ENCODE assay signal across 22 mouse cellular contexts in the genomic region with DNA sequence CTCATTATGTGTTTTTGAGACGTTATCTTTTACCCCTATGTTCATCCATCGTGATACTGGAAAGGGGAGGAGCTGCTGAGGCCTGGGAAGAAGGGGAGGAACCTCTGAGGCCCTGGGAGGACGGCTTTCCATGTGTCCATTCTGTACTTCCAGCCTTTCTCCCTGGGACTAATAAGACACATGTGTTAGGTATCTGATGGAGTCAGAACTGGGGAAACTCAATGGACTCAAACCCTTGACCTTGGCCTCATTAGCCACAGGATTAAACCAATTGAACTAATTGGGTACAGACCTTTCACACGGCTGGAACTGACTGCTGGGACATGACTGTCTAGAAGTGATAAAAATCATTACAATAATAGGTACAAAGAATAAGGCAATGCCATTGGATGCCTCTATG. TPM values are rescaled to one million over a fixed set of nuclear protein-coding genes. Genes with fewer than 3 reads are reported as not detected.
"Had no signal": no experiment of that assay in that cellular context is flagged by ENCODE, and none has a peak within 500 bp of the region (broad histone marks: within the 10 kb centered on the region; RNA-seq: fewer than 3 reads in every experiment).

No protein-coding gene starts in this region.

- H3K27me3 ChIP-seq: liver, embryonic 12.5 days; liver, embryonic 15.5 days; stomach, embryonic 15.5 days had no signal

- DNase-seq: kidney, adult 8-10 months; kidney, postnatal 14 days; kidney, postnatal 4 days; liver; lung, adult 2 months; lung, postnatal 14 days; lung, postnatal 4 days; midbrain, embryonic 14.5 days; retina, postnatal 1 day; right cerebral cortex, postnatal 25 days; spleen, adult 18-20 months; thymus, postnatal 36 days had no signal

- H3K4me1 ChIP-seq: kidney, embryonic 15.5 days; liver, embryonic 15.5 days; neural tube, embryonic 12.5 days; stomach, embryonic 15.5 days had no signal

- H3K9me3 ChIP-seq: kidney, embryonic 15.5 days; limb, embryonic 13.5 days; liver, embryonic 12.5 days; liver, embryonic 15.5 days; neural tube, embryonic 12.5 days; stomach, embryonic 15.5 days had no signal

- H3K4me3 ChIP-seq: kidney, embryonic 15.5 days; limb, embryonic 13.5 days; liver, embryonic 12.5 days; liver, embryonic 15.5 days; neural tube, embryonic 12.5 days; stomach, embryonic 15.5 days had no signal

- H3K9ac ChIP-seq: kidney, embryonic 15.5 days; limb, embryonic 13.5 days; liver, embryonic 12.5 days; liver, embryonic 15.5 days; neural tube, embryonic 12.5 days; stomach, embryonic 15.5 days had no signal

- H3K27ac ChIP-seq: kidney, embryonic 15.5 days; limb, embryonic 13.5 days; liver, embryonic 12.5 days; liver, embryonic 15.5 days; neural tube, embryonic 12.5 days; stomach, embryonic 15.5 days had no signal

- ATAC-seq: liver, embryonic 12.5 days had no signal

- H3K4me2 ChIP-seq: kidney, embryonic 15.5 days; limb, embryonic 13.5 days; liver, embryonic 15.5 days; midbrain, embryonic 11.5 days; neural tube, embryonic 12.5 days; stomach, embryonic 15.5 days had no signal

- H3K36me3 ChIP-seq: kidney, embryonic 15.5 days; liver, embryonic 12.5 days; liver, embryonic 15.5 days; neural tube, embryonic 12.5 days; stomach, embryonic 15.5 days had no signal

RNA-seq across cellular contexts. Expression of a gene that starts 9.6 kb away (rescaled TPM):
- total RNA-seq: megakaryocyte progenitor cell, adult 5-6 weeks; megakaryocyte-erythroid progenitor cell, adult 5-6 weeks; neutrophil, adult 5-6 weeks had no signal
